Mouse (Mus musculus): ENCODE measurements around the gene Irx5.

GRCm38 (mm10) chr8:92329273-92329672, 28.2 kb upstream of the Irx5 start:
- TF ChIP-seq POLR2A (IDR thresholded peaks at IDR 0.05; ENCODE audit: extremely low read depth, insufficient read depth, low read length), result no peak
- TF ChIP-seq CTCF (IDR thresholded peaks at IDR 0.05; ENCODE audit: extremely low read depth, insufficient read depth, low read length), result no peak

Measured in cortical plate, adult 2 months (tissue).